Mouse (Mus musculus): ENCODE measurements around the gene Inava.
A peak's percentile ranks its signal among the peaks of the same experiment; 100 is the strongest.

The Inava gene

GRCm38 (mm10) chr1:136230201-136230600, 3.9 kb downstream of the Inava start:
- DNase-seq: no peak

- DNase-seq: no peak
These were observed 5.1 kb downstream of the Inava start for GRCm38 (mm10) chr1:136229040-136229373.

- no peak for DNase-seq
These were observed 5.6 kb downstream of the Inava start for GRCm38 (mm10) chr1:136228328-136229039.

GRCm38 (mm10) chr1:136227870-136228269, 6.2 kb downstream of the Inava start:
- DNase-seq: no peak

- DNase-seq: no peak
These were observed 7.4 kb downstream of the Inava start for GRCm38 (mm10) chr1:136226626-136227025.

- DNase-seq: no peak
These were observed 8.2 kb downstream of the Inava start for GRCm38 (mm10) chr1:136225846-136226245.

GRCm38 (mm10) chr1:136223758-136224342, 10.2 kb downstream of the Inava start:
- DNase-seq: no peak

- DNase-seq: no peak
These were observed 11.7 kb downstream of the Inava start for GRCm38 (mm10) chr1:136222386-136222785.

GRCm38 (mm10) chr1:136220037-136220871, 13.8 kb downstream of the Inava start:
- no peak for DNase-seq

- no peak for DNase-seq
These were observed 19.8 kb downstream of the Inava start for GRCm38 (mm10) chr1:136214304-136214703.

GRCm38 (mm10) chr1:136212803-136213202, 21.3 kb downstream of the Inava start, which contains the start of gene Mroh3:
Gene Mroh3 (minus strand): TSS chr1:136212828.
- no peak for DNase-seq

- DNase-seq: no peak
These were observed 44.0 kb downstream of the Inava start for GRCm38 (mm10) chr1:136190033-136190432.

GRCm38 (mm10) chr1:136179511-136180001, 54.5 kb downstream of the Inava start:
- DNase-seq: no peak

- DNase-seq: no peak
These were observed 55.3 kb downstream of the Inava start for GRCm38 (mm10) chr1:136178741-136179140.

- DNase-seq: no peak
These were observed 57.0 kb downstream of the Inava start for GRCm38 (mm10) chr1:136177085-136177484.

GRCm38 (mm10) chr1:136175183-136175582, 58.9 kb downstream of the Inava start:
- DNase-seq: no peak

- DNase-seq: no peak
These were observed 59.9 kb downstream of the Inava start for GRCm38 (mm10) chr1:136174101-136174606.

- no peak for DNase-seq
These were observed 61.4 kb downstream of the Inava start for GRCm38 (mm10) chr1:136172696-136173095.

- peak in 1 of 2 experiments; percentile 40 for DNase-seq
These were observed 64.0 kb downstream of the Inava start for GRCm38 (mm10) chr1:136170109-136170508.

GRCm38 (mm10) chr1:136167657-136168056, 66.4 kb downstream of the Inava start:
- DNase-seq: no peak

GRCm38 (mm10) chr1:136165436-136165835, 68.6 kb downstream of the Inava start:
- DNase-seq: no peak

Data from thymus, adult 18-20 months (tissue).